In the genomic region with DNA sequence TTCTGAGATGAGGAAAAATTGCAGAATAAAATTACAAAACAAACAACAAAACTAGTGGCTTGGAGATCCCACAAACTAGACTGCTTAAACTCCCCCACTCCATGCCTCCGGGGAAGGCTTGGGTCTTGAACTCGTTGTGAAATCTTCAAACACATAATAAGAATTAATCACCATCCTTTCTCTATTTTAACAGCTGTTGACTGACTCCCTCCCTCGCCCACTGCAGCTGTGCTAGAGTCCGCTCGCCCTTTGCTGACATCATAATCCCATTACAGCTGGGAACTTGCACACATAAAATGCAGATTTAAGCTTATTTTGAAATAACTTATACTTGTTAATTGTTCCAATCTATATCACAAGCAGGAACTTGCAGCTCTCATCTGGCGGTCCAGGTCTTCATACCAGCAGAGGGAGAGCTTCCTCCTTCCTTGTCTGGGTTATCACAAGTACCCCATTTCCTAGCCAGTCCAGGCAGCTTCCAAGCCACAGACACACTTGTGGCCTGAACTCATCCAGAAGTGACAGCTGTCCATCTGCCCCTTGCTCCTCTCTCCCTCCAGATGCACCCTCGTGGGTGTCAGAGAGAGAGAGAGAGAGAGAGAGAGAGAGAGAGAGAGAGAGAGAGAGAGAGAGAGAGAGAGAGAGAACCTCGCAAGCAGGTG, we compare ENCODE assay signal across 11 mouse cellular contexts.
DNase-seq lines count a peak whose midpoint lies in the region; ATAC-seq and TF ChIP-seq lines count a peak whose summit lies in the region.
"Had no signal": no experiment of that assay in that cellular context is flagged by ENCODE, and none has a peak within 500 bp of the region (broad histone marks: within the 10 kb centered on the region; RNA-seq: fewer than 3 reads in every experiment).

No protein-coding gene starts in this region.

- no peaks in the 10 kb centered on the region for H3K36me3 ChIP-seq in heart, embryonic 10.5 days
- H3K36me3 ChIP-seq in lung, postnatal 0 days (ENCODE audit: insufficient read depth, low read length): no peaks in the 10 kb centered on the region
- no peaks in the 10 kb centered on the region for H3K36me3 ChIP-seq in hindbrain, embryonic 11.5 days (ENCODE audit: control insufficient read depth, insufficient read depth, low read length)
- H3K36me3 ChIP-seq in neural tube, embryonic 15.5 days: no peaks in the 10 kb centered on the region
- H3K36me3 ChIP-seq in thymus, adult 2 months (ENCODE audit: control insufficient read depth, insufficient read depth, low read length): no peaks in the 10 kb centered on the region
- H3K36me3 ChIP-seq: liver, embryonic 15.5 days had no signal

- no peak for TF ChIP-seq POLR2A in thymus, adult 2 months (IDR thresholded peaks at IDR 0.05; ENCODE audit: control insufficient read depth, extremely low read depth, insufficient read depth, low read length, poor library complexity)

- TF ChIP-seq CTCF in lung, postnatal 0 days (IDR thresholded peaks at IDR 0.05): 0 out of 2 replicates have a peak, but pooled peaks have one; percentile 24
- no peak for TF ChIP-seq CTCF in thymus, adult 2 months (IDR thresholded peaks at IDR 0.05; ENCODE audit: borderline replicate concordance, control insufficient read depth, extremely low read depth, insufficient read depth, low read length, poor library complexity)

- H3K4me2 ChIP-seq in lung, postnatal 0 days (replicated peaks; ENCODE audit: low read depth, low read length): no peak overlapping the region
- H3K4me2 ChIP-seq in hindbrain, embryonic 11.5 days (replicated peaks; ENCODE audit: low read depth, low read length): no peak overlapping the region
- H3K4me2 ChIP-seq in neural tube, embryonic 15.5 days: no peak overlapping the region
- H3K4me2 ChIP-seq: liver, embryonic 15.5 days had no signal

- intact Hi-C loops in heart, postnatal 10 days (cut with DNase I): loop anchor here (5.0 kb wide), 2 partner anchors 162 to 257 kb away; no protein-coding TSS in a partner anchor

- no peak for TF ChIP-seq EP300 in lung, postnatal 0 days (IDR thresholded peaks at IDR 0.05)

- no peak overlapping the region for H3K27ac ChIP-seq in heart, embryonic 10.5 days
- H3K27ac ChIP-seq in lung, postnatal 0 days (ENCODE audit: low read length): no peak overlapping the region
- H3K27ac ChIP-seq in hindbrain, embryonic 11.5 days (ENCODE audit: low read depth, low read length): peak overlapping the region; percentile 73
- 0 out of 2 replicates have a peak overlapping the region, but pooled peaks have one; percentile 58 for H3K27ac ChIP-seq in neural tube, embryonic 15.5 days (replicated peaks)
- no peak overlapping the region for H3K27ac ChIP-seq in thymus, adult 2 months (ENCODE audit: control insufficient read depth, insufficient read depth, low read length)
- H3K27ac ChIP-seq: liver, embryonic 15.5 days had no signal

- H3K4me1 ChIP-seq in heart, embryonic 10.5 days: peaks cover 36% of the 10 kb centered on the region
- H3K4me1 ChIP-seq in lung, postnatal 0 days (ENCODE audit: insufficient read depth, low read depth, low read length): peaks cover 5% of the 10 kb centered on the region; the same call in 1 of the 2 replicates
- H3K4me1 ChIP-seq in hindbrain, embryonic 11.5 days (replicated peaks; ENCODE audit: control insufficient read depth, insufficient read depth, low read length): peaks cover 12% of the 10 kb centered on the region
- H3K4me1 ChIP-seq in neural tube, embryonic 15.5 days: peaks cover 43% of the 10 kb centered on the region
- no peaks in the 10 kb centered on the region for H3K4me1 ChIP-seq in thymus, adult 2 months (replicated peaks; ENCODE audit: control insufficient read depth, insufficient read depth, low read length)
- H3K4me1 ChIP-seq: liver, embryonic 15.5 days had no signal

- peak; percentile 27 to 30 for DNase-seq in heart, postnatal 10 days
- no peak for DNase-seq in heart, embryonic 10.5 days (ENCODE audit: low spot score)
- DNase-seq in lung, postnatal 0 days (ENCODE audit: low spot score): peak; percentile 59
- DNase-seq in lung, postnatal 25 days (ENCODE audit: low spot score): no peak
- DNase-seq in hindbrain, embryonic 11.5 days (ENCODE audit: low spot score): peak; percentile 27
- DNase-seq in thymus, adult 2 months: no peak
- DNase-seq: cerebellum, adult 8-10 months; right cerebral cortex, adult 18-20 months had no signal

- ATAC-seq in lung, postnatal 0 days: peak; percentile 26; the same call in 1 of the 2 replicates
- no peak for ATAC-seq in hindbrain, embryonic 11.5 days (ENCODE audit: low FRiP score)
- ATAC-seq in neural tube, embryonic 15.5 days (ENCODE audit: low FRiP score): no peak

- no peak overlapping the region for H3K9ac ChIP-seq in lung, postnatal 0 days (replicated peaks; ENCODE audit: low read depth)
- H3K9ac ChIP-seq in hindbrain, embryonic 11.5 days (ENCODE audit: low read depth, low read length): no peak overlapping the region
- no peak overlapping the region for H3K9ac ChIP-seq in neural tube, embryonic 15.5 days (replicated peaks)
- H3K9ac ChIP-seq: liver, embryonic 15.5 days had no signal

- 66% methylated on average over 7 of the region's 8 CpGs for WGBS in heart, embryonic 10.5 days
- 42% methylated on average over 7 of the region's 8 CpGs for WGBS in lung, postnatal 0 days
- WGBS in hindbrain, embryonic 11.5 days: 54% methylated on average over 8 of the region's 8 CpGs
- 55% methylated on average over 7 of the region's 8 CpGs for WGBS in neural tube, embryonic 15.5 days
- WGBS in thymus, adult 2 months: 57% methylated on average over 8 of the region's 8 CpGs

- H3K9me3 ChIP-seq in heart, embryonic 10.5 days: no peaks in the 10 kb centered on the region
- H3K9me3 ChIP-seq in lung, postnatal 0 days (ENCODE audit: low read length): no peaks in the 10 kb centered on the region
- H3K9me3 ChIP-seq in hindbrain, embryonic 11.5 days (ENCODE audit: control insufficient read depth, low read length): no peaks in the 10 kb centered on the region
- H3K9me3 ChIP-seq in neural tube, embryonic 15.5 days (replicated peaks): no peaks in the 10 kb centered on the region
- H3K9me3 ChIP-seq: liver, embryonic 15.5 days had no signal

- H3K4me3 ChIP-seq in heart, embryonic 10.5 days: no peak overlapping the region
- no peak overlapping the region for H3K4me3 ChIP-seq in lung, postnatal 0 days (ENCODE audit: low read depth, low read length)
- no peak overlapping the region for H3K4me3 ChIP-seq in hindbrain, embryonic 11.5 days (ENCODE audit: low read depth, low read length)
- no peak overlapping the region for H3K4me3 ChIP-seq in neural tube, embryonic 15.5 days (replicated peaks)
- no peak overlapping the region for H3K4me3 ChIP-seq in thymus, adult 2 months (ENCODE audit: control insufficient read depth, insufficient read depth, low read length)
- H3K4me3 ChIP-seq: erythroblast, embryonic 14.5 days; liver, embryonic 15.5 days had no signal

- H3K27me3 ChIP-seq in heart, embryonic 10.5 days (ENCODE audit: insufficient read depth, poor library complexity, severe bottlenecking): peaks cover 12% of the 10 kb centered on the region
- no peaks in the 10 kb centered on the region for H3K27me3 ChIP-seq in lung, postnatal 0 days (replicated peaks; ENCODE audit: insufficient read depth, low read length)
- H3K27me3 ChIP-seq in hindbrain, embryonic 11.5 days (ENCODE audit: control insufficient read depth, insufficient read depth, low read length): no peaks in the 10 kb centered on the region
- no peaks in the 10 kb centered on the region for H3K27me3 ChIP-seq in neural tube, embryonic 15.5 days (replicated peaks)
- H3K27me3 ChIP-seq in thymus, adult 2 months (ENCODE audit: control insufficient read depth, insufficient read depth, low read length): no peaks in the 10 kb centered on the region
- H3K27me3 ChIP-seq: liver, embryonic 15.5 days had no signal

Comparison
In these comparisons a context has a peak if more than half of its experiments do, and no peak if none do; other contexts are left out.
1. DNase-seq: peak in heart, postnatal 10 days (2 of 2), lung, postnatal 0 days (single experiment) and hindbrain, embryonic 11.5 days (single experiment); none in heart, embryonic 10.5 days (single experiment), lung, postnatal 25 days (single experiment) and thymus, adult 2 months (single experiment).
2. H3K27ac ChIP-seq: peak in hindbrain, embryonic 11.5 days (single experiment) and neural tube, embryonic 15.5 days (single experiment); none in heart, embryonic 10.5 days (single experiment), lung, postnatal 0 days (single experiment) and thymus, adult 2 months (single experiment).